Mouse (Mus musculus): Measurements from ENCODE around the gene H2-Ob.
A peak's percentile ranks its signal among the peaks of the same experiment; 100 is the strongest.

- TF ChIP-seq CTCF (IDR thresholded peaks at IDR 0.05; ENCODE audit: extremely low read depth, insufficient read length, insufficient replicate concordance, low read depth, low read length) (no peak), POLR2A (IDR thresholded peaks at IDR 0.05; ENCODE audit: low read depth, low read length) (peak; percentile 73; the same call in 1 of the 2 replicates)
Observed at GRCm38 (mm10) chr17:34287648-34288047, 48.9 kb downstream of the H2-Ob start, which contains the start of gene H2-Aa.
